Mouse (Mus musculus) CD4-positive helper T cell, adult 2 months (primary cell): ENCODE measurements around the gene Mynn.
A peak's percentile ranks its signal among the peaks of the same experiment; 100 is the strongest.
"Not testable (repeated sequence)": the region's sequence is repeated elsewhere in the genome, so short reads cannot be mapped to it uniquely, and the experiment has no call there.

Source experiments
- DNase-seq: peaks from one replicate; pipeline ENCODE4 v3.0.0-alpha.2; 2012; ENCODE audit warnings: low read depth, missing footprints, low spot score

Mynn gene

DNA sequence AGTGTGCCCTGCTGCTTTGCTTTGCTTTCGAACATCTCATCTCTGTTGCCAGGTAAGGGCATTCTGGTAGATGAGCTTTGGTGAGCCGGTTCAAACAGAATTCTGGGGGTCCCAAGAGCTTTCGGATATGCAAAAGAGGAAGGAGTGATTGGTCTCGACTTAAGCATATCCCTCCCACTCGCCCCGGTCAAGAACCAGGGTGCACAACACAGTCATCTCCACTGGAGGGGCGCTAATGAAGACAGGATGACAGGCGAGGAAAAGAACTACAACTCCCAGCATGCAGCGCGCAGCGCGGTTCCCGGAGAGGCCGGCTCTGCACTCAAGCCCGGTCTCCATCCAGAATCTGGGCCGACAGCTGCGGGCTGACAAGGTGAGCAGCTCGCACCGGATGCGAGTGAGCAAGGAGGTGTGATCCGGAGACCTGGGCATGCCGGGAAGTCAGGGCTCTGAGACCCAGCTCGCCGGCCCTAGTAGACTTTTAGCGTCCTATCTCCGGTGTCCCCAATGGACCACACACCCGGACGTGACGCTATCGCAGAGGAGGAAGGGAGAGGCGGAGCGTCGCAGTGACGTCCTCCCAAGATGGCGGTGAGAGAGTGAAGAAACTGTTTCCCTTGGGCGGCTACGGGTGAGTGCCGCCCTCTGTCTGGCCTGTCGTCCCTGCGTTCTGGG is at the start of gene Mynn:
Gene Mynn, plus strand, starts transcription at position 1 of the 675 bp plus-strand sequence.
- DNase-seq, result peak; percentile 97

DNA sequence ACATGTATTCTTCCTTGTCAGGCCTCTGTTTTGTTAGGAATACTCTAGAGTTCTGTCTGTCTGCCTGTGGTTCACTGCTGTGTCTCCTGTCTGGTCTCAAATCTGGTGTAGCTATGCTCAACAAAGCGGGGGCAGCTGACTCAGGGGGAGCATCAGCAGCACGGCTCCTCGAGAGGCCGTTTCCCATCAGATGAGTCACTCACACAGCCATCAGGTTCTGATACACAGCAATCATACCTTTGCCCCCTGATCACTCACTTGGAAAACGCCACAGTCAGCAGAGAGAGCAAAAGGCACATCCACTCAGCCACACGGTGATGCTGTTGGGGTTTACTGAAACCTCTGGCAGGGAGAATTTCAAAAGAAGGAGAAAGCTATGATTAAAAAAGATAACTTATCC is 48.1 kb upstream of the Mynn start:
- DNase-seq, result no peak

DNA sequence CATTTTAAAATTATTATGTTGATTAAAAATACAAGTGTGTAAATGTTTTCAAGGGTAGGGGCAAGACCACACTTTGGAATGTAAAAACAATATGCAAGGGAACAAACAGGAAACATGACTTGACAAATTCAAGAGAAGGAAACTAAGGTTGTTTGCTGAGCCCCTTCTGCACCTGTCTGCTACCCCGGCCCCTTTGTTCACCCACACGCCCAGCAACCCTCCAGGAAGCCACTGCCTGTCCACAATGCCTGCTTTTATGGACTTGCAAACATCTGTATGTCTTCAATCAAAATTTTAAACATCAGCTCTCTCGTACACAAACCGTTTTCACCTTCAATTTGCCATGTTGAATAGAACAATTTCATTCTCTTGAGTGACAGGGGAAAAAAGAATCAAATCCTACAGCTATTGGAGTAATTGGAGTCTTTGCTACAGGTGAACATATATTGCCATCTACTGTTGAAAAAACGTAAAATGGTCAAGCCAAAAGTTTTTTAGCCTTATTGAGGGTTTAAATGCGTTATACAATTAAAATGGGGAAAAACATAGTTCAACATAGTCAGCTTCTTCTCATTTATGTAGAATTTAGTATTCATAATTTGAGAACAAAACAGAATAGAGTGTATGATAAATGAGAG is 41.1 kb upstream of the Mynn start:
- no peak for DNase-seq

DNA sequence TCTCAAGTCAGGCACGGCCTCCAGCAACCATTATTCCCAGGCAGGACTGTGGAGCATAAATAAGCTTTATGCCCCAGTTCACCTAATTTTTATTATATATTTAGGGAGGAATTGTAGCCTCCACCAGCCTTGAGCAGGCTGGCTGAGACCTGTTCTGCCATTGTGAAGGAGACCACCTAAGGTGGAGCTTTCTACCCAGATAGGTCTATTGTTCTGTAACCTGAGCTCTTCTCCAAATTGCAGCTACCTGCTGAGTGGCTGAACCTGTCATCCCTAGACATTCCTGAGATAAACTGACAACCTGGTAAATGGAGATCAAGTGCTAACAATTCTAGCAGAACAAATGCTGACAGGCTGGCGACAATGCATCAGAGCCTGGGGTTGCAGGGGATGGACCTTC is 35.5 kb upstream of the Mynn start:
- DNase-seq, result not testable (repeated sequence)

DNA sequence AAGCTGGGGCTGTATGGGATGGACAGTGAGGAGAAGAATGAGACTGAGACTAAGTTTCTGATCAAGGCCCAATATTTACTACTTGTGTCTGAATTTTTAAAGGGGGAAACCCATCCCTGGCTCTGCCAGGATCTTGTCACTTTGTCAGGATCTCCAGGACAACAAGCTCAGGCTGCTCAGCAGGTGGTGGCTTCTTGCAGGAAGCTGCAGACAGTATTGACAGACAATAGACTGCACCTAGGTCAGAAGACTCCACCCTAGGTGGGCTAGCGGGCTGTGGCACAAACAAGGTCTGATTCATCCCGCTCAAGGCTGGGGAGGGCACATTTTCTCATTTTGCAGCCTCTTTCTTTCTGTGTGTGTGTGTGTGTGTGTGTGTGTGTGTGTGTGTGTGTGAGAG is 28.3 kb upstream of the Mynn start:
- DNase-seq, result no peak

DNA sequence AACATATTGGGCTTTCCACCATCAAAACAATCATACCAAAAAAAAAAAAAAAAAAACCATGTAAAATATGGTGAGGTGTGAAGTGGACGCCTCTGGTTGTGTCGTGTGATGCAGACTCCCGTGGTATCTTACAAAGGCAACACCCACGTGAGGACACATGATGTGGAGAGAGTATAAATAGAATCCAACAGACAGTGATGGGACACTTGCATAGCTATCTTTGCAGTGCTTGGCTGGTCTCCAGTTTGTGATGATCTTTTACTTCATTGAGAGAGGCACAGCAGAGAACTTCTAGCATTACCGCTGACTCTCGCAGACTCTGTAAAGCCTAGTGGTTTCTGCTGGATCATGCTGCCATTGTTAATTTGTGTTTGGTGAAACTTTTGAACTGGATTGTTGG is 13.0 kb upstream of the Mynn start:
- no peak for DNase-seq

DNA sequence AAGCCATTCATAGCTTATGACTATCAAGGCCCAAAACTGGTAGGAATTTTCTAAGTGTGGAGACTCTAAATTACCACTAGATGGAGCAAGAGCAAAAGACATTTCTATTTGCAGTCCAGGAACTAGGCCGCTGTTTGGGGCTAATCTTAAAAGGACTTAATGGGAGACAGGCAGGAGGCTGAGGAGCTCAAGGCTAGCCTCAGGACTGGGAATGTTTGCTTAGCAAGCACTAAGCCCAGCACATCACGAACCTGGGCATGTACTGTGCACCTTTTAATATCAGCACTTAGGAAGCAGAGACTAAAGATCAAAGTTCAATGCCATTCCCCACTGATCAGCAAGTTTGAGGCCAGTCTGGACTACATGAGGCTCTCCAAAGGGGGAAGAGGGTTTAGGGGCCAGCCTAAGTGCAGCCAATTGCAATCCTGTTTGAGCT is 9.4 kb upstream of the Mynn start:
- peak; percentile 70 for DNase-seq

DNA sequence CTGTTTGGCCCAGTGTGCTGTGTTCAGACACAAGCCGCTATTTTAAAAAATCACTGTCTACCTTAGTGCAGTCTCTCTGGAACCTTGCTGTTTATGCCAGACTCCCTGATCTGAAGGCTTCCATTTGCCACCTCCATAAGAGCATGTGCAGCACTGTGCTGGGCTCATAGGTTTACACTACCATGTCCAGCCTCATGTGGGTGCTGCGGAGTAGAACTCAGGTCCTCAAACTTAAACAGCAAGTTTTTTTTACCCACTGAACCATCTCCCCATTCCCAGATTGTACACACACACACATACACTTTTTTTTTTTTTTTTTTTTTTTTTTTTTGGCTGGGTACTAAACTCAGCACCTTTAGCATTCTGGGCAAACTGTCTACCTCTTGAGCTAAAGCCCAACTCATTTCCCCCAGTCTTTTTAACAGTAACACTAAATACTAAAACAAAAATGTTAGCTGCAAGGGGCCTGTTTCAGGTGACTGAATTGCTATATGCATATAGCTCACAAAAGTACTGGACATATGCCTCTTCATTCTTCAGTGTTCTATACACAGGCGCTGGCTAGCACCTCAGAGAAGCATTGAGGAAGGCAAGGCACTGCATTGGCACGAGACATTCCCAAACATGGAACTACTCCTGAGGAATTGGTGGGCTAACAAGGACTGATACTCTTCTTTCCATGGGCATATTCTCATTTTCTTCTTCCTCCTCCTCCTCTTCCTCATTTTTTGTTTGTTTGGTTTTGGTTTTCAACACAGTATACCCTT is 8.0 kb upstream of the Mynn start:
- DNase-seq, result peak; percentile 62

DNA sequence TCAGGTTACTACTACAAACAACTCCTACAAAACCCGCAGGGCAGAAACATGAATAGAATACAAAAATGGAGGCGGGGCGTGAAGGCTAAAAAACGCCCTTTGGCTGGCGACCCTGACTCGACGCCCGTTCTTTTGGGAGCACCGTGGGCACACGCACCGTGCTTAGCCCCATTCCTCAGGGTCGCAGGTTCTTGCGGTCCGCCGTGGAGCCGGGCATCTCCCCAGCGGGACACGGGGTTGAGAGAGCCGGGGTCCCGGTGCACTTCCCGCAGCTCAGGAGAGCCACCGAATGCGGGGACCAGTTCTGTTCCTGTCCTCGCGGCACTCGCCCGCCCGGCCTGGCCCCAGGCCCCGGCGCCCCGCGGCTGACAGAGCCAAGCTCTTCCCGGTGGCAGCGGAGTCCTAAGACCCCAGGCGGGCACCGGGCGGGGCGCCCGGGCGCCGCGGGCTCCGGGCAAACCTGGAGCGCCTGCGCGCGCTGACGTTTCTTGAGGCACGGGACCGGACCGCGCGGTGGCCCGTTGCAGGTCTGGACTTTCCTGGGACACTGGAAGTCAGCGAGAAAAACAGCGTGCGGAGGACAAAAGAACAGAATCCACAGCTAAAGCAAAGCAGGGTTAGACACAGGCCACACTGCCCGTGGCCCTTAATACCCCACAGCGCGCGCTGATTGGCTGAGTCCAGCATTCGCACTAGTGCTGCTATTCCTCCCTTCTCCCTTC is 6.6 kb upstream of the Mynn start:
- DNase-seq, result peak; percentile 31

DNA sequence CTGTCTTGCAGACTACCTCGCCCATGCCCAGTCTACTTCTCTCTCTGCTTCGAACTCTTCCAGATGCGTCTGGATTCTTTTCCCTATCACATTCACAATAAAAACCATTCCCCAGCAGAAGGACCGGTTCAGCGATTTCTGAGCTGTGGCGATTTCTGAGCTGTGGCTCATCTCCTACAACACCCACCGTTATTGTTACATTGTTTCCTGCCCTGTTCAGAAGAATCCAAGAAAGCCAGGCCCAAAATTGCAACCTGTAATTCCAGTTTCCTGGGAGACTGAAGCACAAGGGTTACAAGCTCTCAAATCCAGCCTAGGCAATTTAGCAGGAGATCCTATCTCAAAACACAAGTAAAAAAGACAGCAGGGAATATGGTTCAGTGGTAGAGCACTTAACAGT is 4.6 kb upstream of the Mynn start:
- no peak for DNase-seq

DNA sequence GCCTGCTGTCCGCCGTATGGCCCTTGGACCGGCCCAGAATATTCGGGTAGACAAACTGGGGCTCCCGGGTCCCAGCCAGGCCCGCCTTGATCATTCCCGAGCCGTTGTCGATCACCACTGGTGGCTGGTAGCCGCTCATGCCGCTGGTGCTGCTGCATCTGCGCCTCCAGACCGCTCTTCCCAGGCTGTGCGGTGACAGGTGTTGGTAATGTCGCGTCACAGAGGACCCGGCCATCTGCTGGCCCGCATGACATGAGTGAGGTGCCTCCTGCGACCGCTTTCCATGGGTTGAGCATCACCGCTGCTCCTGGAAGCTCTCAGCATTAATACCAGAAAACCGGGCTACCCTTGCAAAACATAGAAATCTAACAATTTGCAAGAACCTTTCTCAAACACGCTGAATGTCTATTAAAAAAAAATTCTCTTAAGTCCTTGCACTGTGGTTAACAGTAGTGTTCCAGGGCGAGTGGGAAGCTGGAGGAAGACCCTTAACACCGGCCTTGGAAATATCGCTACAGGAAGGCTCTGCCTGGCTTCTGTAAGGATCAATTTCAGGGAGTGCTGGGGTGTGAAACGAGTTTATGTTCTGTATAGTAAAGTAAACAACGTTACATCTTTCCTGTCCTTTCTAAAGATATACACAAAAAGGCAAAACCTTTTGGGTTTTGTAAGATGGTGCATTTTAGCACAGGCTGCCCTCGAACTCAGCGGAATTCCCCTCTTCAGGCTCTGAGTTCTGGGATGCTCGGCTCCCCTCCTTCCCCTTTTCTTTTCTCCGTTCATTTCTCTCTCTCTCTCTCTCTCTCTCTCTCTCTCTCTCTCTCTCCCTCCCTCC is 1.9 kb upstream of the Mynn start, which contains the start of gene Actrt3:
Gene Actrt3, minus strand, starts transcription at position 229 of the 835 bp plus-strand sequence.
- peak; percentile 53 for DNase-seq

DNA sequence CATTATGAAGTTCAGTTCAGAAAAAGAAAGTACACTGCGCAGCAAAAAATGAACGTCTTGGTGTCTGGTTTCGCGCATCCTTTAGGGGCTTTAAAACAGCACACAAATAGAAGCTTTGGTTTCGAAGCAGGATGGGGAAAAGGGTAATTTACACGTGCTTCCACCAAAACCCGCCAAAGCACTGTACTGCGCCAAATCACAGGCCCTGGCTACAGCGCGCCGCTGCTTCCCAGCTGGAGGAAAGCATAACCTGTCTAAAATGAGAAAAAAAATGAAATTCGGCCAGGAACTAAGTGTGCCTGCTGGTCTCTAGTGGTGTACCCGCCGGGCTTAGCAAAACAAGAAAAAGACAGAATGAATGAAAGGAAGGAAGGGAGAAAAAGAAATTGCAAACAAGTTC is 1.1 kb upstream of the Mynn start:
- peak; percentile 70 for DNase-seq

DNA sequence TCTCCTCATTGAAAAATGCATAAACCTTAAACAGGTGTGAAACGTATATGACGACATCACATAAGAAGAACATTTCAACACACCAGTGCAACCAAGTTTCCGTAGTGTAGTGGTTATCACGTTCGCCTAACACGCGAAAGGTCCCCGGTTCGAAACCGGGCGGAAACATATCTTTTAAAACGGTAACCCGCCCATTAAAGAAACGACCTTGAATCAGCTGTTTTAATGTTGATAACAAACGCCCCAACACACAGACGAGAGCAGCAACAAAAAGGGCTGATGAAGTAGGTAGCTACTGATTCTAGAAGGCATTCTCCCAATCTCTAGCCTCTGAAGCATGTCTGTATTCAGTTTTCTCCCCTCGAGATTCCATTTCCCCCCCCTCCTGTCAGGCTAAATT is 690 bp upstream of the Mynn start:
- DNase-seq, result peak; percentile 94

DNA sequence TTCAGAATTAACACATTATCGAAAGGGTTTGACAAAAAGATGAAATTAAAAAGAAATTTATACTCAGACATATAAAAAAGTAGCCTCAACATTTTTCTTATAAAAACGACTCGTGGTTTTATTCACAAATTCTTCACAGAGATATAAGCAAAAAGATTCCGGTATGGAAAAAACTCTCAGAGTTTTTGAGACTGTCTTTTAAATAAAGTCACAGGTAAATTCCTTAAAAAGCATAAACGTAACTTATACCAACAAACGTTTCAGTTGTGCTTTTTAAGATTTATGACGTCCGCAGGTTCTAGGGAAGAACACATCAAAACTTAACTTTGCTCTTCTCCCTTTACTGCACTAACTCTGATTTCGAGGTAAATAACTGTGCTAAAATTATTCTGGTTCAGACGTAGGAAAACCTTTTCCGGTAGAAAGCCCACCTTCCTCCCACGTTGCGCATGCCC is 228 bp upstream of the Mynn start:
- no peak for DNase-seq

DNA sequence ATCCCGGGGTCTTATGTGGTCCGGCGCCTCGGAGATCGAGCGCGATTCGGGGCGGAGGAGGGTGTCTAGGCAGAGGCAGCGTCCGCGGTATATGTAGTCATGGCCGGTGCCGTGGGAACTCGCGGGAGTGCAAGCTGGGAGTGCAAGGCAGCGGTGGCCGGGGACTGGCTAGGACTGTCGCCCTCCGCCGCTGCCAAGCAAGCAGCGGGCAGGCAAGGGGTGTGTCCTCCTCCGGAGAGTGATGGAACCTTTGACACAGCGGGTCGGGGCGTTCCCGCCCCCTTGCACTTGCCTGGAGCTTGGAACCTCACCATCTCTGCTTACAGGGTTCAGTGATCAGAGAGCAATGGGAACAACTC is 854 bp downstream of the Mynn start:
- DNase-seq, result peak; percentile 88

DNA sequence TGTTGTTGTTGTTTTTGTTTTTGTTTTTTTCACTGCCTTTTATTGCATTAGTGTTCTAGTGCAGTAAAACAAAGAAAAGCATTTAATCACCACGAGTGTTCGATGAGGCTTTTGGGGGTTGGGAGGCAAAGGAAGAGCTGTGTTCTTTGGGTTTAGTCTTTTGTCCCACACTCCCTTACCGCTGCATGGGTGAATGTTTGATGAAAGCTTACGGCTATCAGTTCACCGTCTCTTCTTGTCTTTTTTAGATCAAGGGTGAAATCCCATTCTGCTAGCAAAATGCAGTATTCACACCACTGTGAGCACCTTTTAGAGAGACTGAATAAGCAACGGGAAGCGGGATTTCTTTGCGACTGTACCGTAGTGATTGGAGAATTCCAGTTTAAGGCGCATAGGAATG is 1.4 kb downstream of the Mynn start:
- DNase-seq, result no peak

DNA sequence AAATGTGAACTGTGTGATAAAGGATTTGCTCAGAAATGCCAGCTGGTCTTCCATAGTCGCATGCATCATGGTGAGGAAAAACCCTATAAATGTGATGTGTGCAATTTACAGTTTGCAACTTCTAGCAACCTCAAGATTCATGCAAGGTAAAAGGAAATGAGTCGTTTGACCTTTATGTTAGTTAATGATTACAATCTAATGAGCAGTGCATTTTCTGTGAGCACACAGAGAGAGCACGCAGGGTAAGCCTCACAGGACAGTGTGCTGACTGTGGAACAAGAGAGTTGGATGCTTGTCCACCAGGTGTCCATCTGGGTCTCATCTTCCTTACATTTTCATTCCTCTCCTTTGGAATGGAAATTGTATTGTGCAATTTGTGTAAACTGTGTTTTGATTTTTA is 7.1 kb downstream of the Mynn start:
- DNase-seq, result no peak

DNA sequence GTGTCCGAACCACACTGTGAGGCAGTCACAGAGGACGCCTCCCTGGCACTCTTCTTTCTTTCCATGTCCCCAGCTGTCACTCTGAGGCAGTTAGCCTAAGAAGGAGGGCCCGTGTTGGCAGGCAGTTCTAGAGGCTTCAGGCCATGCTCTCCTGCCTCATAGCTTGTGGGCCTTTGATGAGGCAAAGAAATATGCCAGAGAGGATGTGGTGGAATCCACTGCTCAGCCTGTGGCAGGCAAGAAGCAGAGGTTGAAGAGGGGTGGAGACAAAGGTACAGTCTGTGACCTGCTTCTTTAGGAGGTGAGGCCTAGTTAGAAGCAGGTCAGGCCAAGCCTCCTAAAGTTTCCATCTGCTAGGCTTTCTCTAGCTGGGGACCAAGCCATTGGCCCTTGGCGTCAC is 9.1 kb downstream of the Mynn start:
- DNase-seq, result peak; percentile 70

DNA sequence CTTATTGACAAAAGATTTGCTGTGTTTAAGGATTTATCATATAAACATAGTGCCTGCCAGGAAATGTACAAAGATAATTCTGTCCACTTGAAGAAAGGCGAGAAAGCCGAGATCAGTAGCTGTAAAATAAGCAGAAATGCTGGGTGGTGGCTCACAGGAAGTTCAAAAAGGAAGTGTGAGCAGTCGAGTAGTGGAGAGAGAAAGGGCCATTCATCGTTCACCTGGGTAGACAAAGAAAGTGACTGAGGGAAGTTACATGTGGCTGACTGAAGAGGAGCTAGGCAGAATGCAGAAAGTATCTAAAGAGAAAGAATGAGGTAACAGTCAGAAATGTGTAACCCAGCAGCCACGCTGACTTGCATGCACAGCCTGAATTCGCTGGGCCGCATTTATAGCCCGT is 18.3 kb downstream of the Mynn start:
- DNase-seq, result no peak

DNA sequence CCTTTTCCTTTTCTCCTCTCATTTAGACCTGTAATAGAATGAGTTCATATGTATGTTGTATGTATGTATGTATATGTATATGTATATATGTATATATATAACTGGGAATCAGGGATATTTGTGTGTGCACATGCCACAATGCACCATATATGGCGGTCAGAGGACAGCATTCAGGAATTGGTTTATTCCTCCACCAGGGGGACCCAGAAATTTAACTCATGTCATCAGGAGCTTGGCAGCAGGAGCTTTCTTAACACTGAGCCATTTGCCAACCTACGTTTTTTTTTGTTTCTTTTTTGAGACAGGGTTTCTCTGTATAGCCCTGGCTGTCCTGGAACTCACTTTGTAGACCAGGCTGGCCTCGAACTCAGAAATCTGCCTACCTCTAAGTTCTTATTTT is 31.8 kb downstream of the Mynn start:
- no peak for DNase-seq

DNA sequence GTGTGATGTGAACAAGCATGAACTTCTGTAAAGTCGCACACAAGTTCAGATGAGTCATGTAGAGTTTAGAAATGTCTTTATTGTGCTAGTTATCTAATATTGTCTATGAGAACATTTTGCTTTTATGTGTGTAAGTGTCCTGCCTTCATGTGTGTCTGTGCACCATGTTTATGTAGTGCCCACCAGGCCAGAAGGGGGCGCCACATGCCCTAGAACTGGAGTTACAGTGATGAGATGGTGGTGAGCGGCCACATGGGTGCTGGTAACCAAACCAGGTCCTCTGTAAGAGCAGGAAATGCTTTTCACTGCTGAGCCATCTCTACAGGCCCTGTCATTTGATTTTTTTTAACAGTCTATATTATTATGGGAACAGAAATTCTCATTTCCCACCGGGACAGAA is 33.8 kb downstream of the Mynn start:
- no peak for DNase-seq
